In genomic region chr12:57787471-57787870, GRCm38 (mm10) we compare ENCODE assay signal across 9 mouse cellular contexts.
DNase-seq lines count a peak whose midpoint lies in the region; ATAC-seq lines count a peak whose summit lies in the region.
"Had no signal": no experiment of that assay in that cellular context is flagged by ENCODE, and none has a peak within 500 bp of the region (broad histone marks: within the 10 kb centered on the region; RNA-seq: fewer than 3 reads in every experiment).

No protein-coding gene starts in this region.

- no peaks in the 10 kb centered on the region for H3K27me3 ChIP-seq in neural tube, embryonic 11.5 days (ENCODE audit: control insufficient read depth, insufficient read depth, low read length)

- H3K4me2 ChIP-seq in neural tube, embryonic 11.5 days (ENCODE audit: low read depth) = no peak overlapping the region

- DNase-seq in adrenal gland, postnatal 14 days = peak; percentile 31
- DNase-seq in adrenal gland, adult 8-10 months = no peak
- peak; percentile 9 to 40 for DNase-seq in left cerebral cortex, postnatal 25 days (ENCODE audit: low spot score in 2 of 2)
- no peak for DNase-seq in left cerebral cortex, postnatal 10 days (ENCODE audit: extremely low spot score in 1 of 2, low spot score in 2 of 2)
- peak; percentile 72 for DNase-seq in embryo, embryonic 10.5 days (ENCODE audit: low spot score)
- DNase-seq in kidney, postnatal 10 days = peak; percentile 51
- DNase-seq in neural tube, embryonic 11.5 days (ENCODE audit: low spot score) = peak; percentile 49

- H3K9ac ChIP-seq in neural tube, embryonic 11.5 days (ENCODE audit: low read length) = no peak overlapping the region

- WGBS in neural tube, embryonic 11.5 days = 34% methylated on average over 5 of the region's 5 CpGs

- H3K9me3 ChIP-seq in neural tube, embryonic 11.5 days (ENCODE audit: control insufficient read depth, low read length) = no peaks in the 10 kb centered on the region

- ATAC-seq in neural tube, embryonic 11.5 days (ENCODE audit: insufficient read depth, low FRiP score, low TSS enrichment) = no peak; the same call in 1 of the 2 replicates
- no peak for ATAC-seq in megakaryocyte, adult 5-6 weeks (ENCODE audit: poor library complexity, severe bottlenecking)

- H3K36me3 ChIP-seq in neural tube, embryonic 11.5 days (ENCODE audit: control insufficient read depth, insufficient read depth, low read length) = no peaks in the 10 kb centered on the region

- H3K27ac ChIP-seq in neural tube, embryonic 11.5 days (ENCODE audit: low read depth, low read length) = no peak overlapping the region
- H3K27ac ChIP-seq: macrophage had no signal

- intact Hi-C loops in left cerebral cortex, postnatal 25 days (cut with DNase I) = loop anchor here (1.0 to 5.0 kb wide), 2 partner anchors 150 to 506 kb away; no protein-coding TSS in a partner anchor
- intact Hi-C loops in left cerebral cortex, postnatal 10 days (cut with DNase I) = loop anchor here (10.0 kb wide), 1 partner anchor 503 kb away; no protein-coding TSS in a partner anchor

- no peaks in the 10 kb centered on the region for H3K4me1 ChIP-seq in neural tube, embryonic 11.5 days (ENCODE audit: control insufficient read depth, insufficient read depth, low read length)

- no peak overlapping the region for H3K4me3 ChIP-seq in neural tube, embryonic 11.5 days (ENCODE audit: low read depth, low read length)

Comparison
In these comparisons a context has a peak if more than half of its experiments do, and no peak if none do; other contexts are left out.
1. DNase-seq: peak in adrenal gland, postnatal 14 days (single experiment), left cerebral cortex, postnatal 25 days (2 of 2), embryo, embryonic 10.5 days (single experiment), kidney, postnatal 10 days (single experiment) and neural tube, embryonic 11.5 days (single experiment); none in adrenal gland, adult 8-10 months (single experiment) and left cerebral cortex, postnatal 10 days (0 of 2).